ENCODE assay signal across 15 mouse cellular contexts in the genomic region with DNA sequence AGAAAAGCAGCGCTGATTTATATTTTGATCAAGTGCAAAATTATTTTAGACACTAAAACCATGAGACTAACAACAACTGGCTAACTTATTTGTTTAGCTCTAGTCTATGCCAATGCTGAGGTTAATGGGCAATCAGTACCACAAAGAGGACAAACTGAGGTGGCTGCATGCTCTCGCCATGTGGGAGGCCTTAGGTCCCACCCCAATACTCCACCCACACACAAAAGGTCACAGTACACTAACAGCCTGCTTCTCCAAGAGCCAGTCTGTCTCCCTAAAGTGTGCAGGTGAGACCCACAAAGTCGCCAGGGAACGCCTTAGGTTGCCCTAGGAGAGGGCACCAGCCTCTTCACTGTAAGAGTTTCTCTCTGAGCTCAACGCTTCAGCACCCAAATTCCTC.
DNase-seq lines count a peak whose midpoint lies in the region; ATAC-seq and TF ChIP-seq lines count a peak whose summit lies in the region.
"Had no signal": no experiment of that assay in that cellular context is flagged by ENCODE, and none has a peak within 500 bp of the region (broad histone marks: within the 10 kb centered on the region; RNA-seq: fewer than 3 reads in every experiment).

No protein-coding gene starts in this region.

- H3K27me3 ChIP-seq in heart, embryonic 11.5 days (ENCODE audit: control insufficient read depth, insufficient read depth, low read length), result no peaks in the 10 kb centered on the region
- no peaks in the 10 kb centered on the region for H3K27me3 ChIP-seq in kidney, adult 2 months (replicated peaks; ENCODE audit: control insufficient read depth, insufficient read depth, low read length)
- no peaks in the 10 kb centered on the region for H3K27me3 ChIP-seq in kidney, embryonic 15.5 days
- H3K27me3 ChIP-seq in lung, postnatal 0 days (replicated peaks; ENCODE audit: insufficient read depth, low read length), result no peaks in the 10 kb centered on the region
- H3K27me3 ChIP-seq: CH12.LX; embryonic facial prominence, embryonic 13.5 days had no signal

- no peak for TF ChIP-seq EP300 in lung, postnatal 0 days (IDR thresholded peaks at IDR 0.05)

- no peak overlapping the region for H3K9ac ChIP-seq in heart, embryonic 11.5 days (ENCODE audit: low read depth, low read length)
- H3K9ac ChIP-seq in kidney, embryonic 15.5 days, result no peak overlapping the region
- no peak overlapping the region for H3K9ac ChIP-seq in lung, postnatal 0 days (replicated peaks; ENCODE audit: low read depth)
- H3K9ac ChIP-seq: embryonic facial prominence, embryonic 13.5 days had no signal

- H3K4me1 ChIP-seq in heart, embryonic 11.5 days (ENCODE audit: control insufficient read depth, insufficient read depth, low read length), result peaks cover 17% of the 10 kb centered on the region
- H3K4me1 ChIP-seq in kidney, adult 2 months (ENCODE audit: control insufficient read depth, insufficient read depth, low read length), result peaks cover 15% of the 10 kb centered on the region
- peaks cover 13% of the 10 kb centered on the region for H3K4me1 ChIP-seq in kidney, embryonic 15.5 days
- H3K4me1 ChIP-seq in lung, postnatal 0 days (ENCODE audit: insufficient read depth, low read depth, low read length), result peaks cover 2% of the 10 kb centered on the region; the same call in 1 of the 2 replicates
- H3K4me1 ChIP-seq in lung, adult 2 months (ENCODE audit: control insufficient read depth, insufficient read depth, low read length), result peaks cover 5% of the 10 kb centered on the region; the same call in 1 of the 2 replicates

- intact Hi-C loops in heart, postnatal 10 days (cut with DNase I), result no loop called here

- peak overlapping the region; percentile 78 for H3K27ac ChIP-seq in heart, embryonic 11.5 days (ENCODE audit: low read depth, low read length)
- H3K27ac ChIP-seq in kidney, adult 2 months (ENCODE audit: insufficient read depth, low read depth, low read length), result no peak overlapping the region
- no peak overlapping the region for H3K27ac ChIP-seq in kidney, embryonic 15.5 days
- H3K27ac ChIP-seq in lung, postnatal 0 days (ENCODE audit: low read length), result peak overlapping the region; percentile 38; the same call in 1 of the 2 replicates
- H3K27ac ChIP-seq: hindbrain, postnatal 0 days had no signal

- DNase-seq in heart, postnatal 10 days, result no peak
- DNase-seq in kidney, adult 2 months, result peak; percentile 63
- no peak for DNase-seq in lung, postnatal 0 days (ENCODE audit: low spot score)
- DNase-seq in lung, adult 2 months, result no peak
- no peak for DNase-seq in frontal cortex, postnatal 10 days (ENCODE audit: low spot score in 2 of 2)
- no peak for DNase-seq in thymus, postnatal 14 days
- DNase-seq: cerebellum, adult 9-11 months; kidney, postnatal 10 days; lung, postnatal 10 days; thymus, adult 2 months had no signal

- TF ChIP-seq POLR2A in kidney, adult 2 months (IDR thresholded peaks at IDR 0.05; ENCODE audit: low read depth, low read length), result no peak
- TF ChIP-seq POLR2A in lung, adult 2 months (IDR thresholded peaks at IDR 0.05; ENCODE audit: borderline replicate concordance, extremely low read depth, low read depth, low read length), result no peak

- no peak for TF ChIP-seq CTCF in kidney, adult 2 months (conservative IDR thresholded peaks at IDR 0.05; ENCODE audit: insufficient read depth, insufficient read length, low read depth, low read length)
- no peak for TF ChIP-seq CTCF in lung, postnatal 0 days (IDR thresholded peaks at IDR 0.05)
- TF ChIP-seq CTCF in lung, adult 2 months (IDR thresholded peaks at IDR 0.05; ENCODE audit: insufficient read depth, low read length), result no peak

- no peak overlapping the region for H3K4me2 ChIP-seq in heart, embryonic 11.5 days
- no peak overlapping the region for H3K4me2 ChIP-seq in kidney, embryonic 15.5 days
- no peak overlapping the region for H3K4me2 ChIP-seq in lung, postnatal 0 days (replicated peaks; ENCODE audit: low read depth, low read length)
- H3K4me2 ChIP-seq: embryonic facial prominence, embryonic 13.5 days had no signal

- no peak overlapping the region for H3K4me3 ChIP-seq in heart, embryonic 11.5 days (ENCODE audit: low read depth, low read length)
- H3K4me3 ChIP-seq in kidney, adult 2 months (ENCODE audit: insufficient read depth, low read depth, low read length), result no peak overlapping the region
- H3K4me3 ChIP-seq in kidney, embryonic 15.5 days (replicated peaks), result no peak overlapping the region
- H3K4me3 ChIP-seq in lung, postnatal 0 days (ENCODE audit: low read depth, low read length), result no peak overlapping the region
- no peak overlapping the region for H3K4me3 ChIP-seq in lung, adult 2 months (replicated peaks; ENCODE audit: extremely low read depth, low read depth, low read length)
- H3K4me3 ChIP-seq: embryonic facial prominence, embryonic 13.5 days had no signal

- no peak for ATAC-seq in heart, embryonic 11.5 days (replicated peaks; ENCODE audit: insufficient number of reproducible peaks, low FRiP score, low TSS enrichment)
- no peak for ATAC-seq in kidney, embryonic 15.5 days (replicated peaks; ENCODE audit: low FRiP score)
- no peak for ATAC-seq in lung, postnatal 0 days
- ATAC-seq: hindbrain, postnatal 0 days had no signal

- no peaks in the 10 kb centered on the region for H3K36me3 ChIP-seq in heart, embryonic 11.5 days (ENCODE audit: control insufficient read depth, insufficient read depth, low read length)
- H3K36me3 ChIP-seq in kidney, adult 2 months (ENCODE audit: control insufficient read depth, insufficient read depth, low read length), result no peaks in the 10 kb centered on the region
- no peaks in the 10 kb centered on the region for H3K36me3 ChIP-seq in kidney, embryonic 15.5 days
- H3K36me3 ChIP-seq in lung, postnatal 0 days (ENCODE audit: insufficient read depth, low read length), result no peaks in the 10 kb centered on the region
- H3K36me3 ChIP-seq: embryonic facial prominence, embryonic 13.5 days had no signal

- no peaks in the 10 kb centered on the region for H3K9me3 ChIP-seq in heart, embryonic 11.5 days (replicated peaks; ENCODE audit: control insufficient read depth, low read length)
- no peaks in the 10 kb centered on the region for H3K9me3 ChIP-seq in kidney, embryonic 15.5 days (replicated peaks)
- no peaks in the 10 kb centered on the region for H3K9me3 ChIP-seq in lung, postnatal 0 days (ENCODE audit: low read length)
- H3K9me3 ChIP-seq: embryonic facial prominence, embryonic 13.5 days had no signal

- WGBS in heart, embryonic 11.5 days (ENCODE audit: insufficient replicate concordance), result 74% methylated on average over 5 of the region's 5 CpGs
- WGBS in kidney, adult 2 months, result 59% methylated on average over 5 of the region's 5 CpGs
- WGBS in kidney, embryonic 15.5 days, result 68% methylated on average over 5 of the region's 5 CpGs
- 72% methylated on average over 5 of the region's 5 CpGs for WGBS in lung, postnatal 0 days
- 76% methylated on average over 5 of the region's 5 CpGs for WGBS in lung, adult 2 months

Comparison
In these comparisons a context has a peak if more than half of its experiments do, and no peak if none do; other contexts are left out.
1. H3K27ac ChIP-seq: peak in heart, embryonic 11.5 days (single experiment) and lung, postnatal 0 days (single experiment); none in kidney, adult 2 months (single experiment) and kidney, embryonic 15.5 days (single experiment).